Mouse (Mus musculus) regulatory T cell (primary cell): Measurements from ENCODE around the gene Sh3bp1.

ENCODE experiments used
- in situ Hi-C: fragments of 300-600 bp; cut with MboI, MseI; formaldehyde crosslinking; loops from one replicate; pipeline ENCODE4 v1.15.1; 2025; ENCODE audit warnings: high pct_unique_total_duplicates

Sh3bp1 gene

DNA sequence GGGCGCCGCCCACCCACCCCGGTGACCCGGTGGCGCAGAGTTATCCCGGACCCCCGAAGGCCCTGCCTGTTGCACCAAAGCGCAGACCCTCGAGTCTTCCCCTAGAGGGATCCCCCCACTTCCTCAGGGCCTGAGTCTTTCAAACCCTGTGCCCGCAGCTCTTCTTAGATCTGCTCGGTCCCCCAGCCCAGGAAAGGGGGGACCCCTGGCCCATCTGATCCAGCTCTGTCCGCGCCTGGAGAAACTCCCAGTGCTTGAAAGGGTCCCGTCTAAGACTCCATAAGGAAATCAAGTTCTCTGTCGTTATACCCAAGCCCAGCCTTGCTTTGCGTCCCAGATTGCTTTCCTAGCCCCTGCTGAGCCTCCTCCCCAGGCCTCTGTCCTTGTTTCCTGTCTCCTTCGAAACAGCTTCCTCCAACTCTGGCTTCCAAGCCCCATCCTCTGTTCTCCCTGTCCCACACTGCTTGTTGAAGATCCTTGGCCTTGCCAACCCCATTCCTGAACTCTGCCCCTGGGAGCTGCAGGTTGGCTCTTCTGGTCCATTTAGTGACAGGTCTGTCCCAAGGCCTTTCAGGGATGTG, 21.7 kb upstream of the Sh3bp1 start:
- in situ Hi-C loops = loop anchor here (25.0 kb wide), 1 partner anchor 1091 kb away; no protein-coding TSS in a partner anchor

DNA sequence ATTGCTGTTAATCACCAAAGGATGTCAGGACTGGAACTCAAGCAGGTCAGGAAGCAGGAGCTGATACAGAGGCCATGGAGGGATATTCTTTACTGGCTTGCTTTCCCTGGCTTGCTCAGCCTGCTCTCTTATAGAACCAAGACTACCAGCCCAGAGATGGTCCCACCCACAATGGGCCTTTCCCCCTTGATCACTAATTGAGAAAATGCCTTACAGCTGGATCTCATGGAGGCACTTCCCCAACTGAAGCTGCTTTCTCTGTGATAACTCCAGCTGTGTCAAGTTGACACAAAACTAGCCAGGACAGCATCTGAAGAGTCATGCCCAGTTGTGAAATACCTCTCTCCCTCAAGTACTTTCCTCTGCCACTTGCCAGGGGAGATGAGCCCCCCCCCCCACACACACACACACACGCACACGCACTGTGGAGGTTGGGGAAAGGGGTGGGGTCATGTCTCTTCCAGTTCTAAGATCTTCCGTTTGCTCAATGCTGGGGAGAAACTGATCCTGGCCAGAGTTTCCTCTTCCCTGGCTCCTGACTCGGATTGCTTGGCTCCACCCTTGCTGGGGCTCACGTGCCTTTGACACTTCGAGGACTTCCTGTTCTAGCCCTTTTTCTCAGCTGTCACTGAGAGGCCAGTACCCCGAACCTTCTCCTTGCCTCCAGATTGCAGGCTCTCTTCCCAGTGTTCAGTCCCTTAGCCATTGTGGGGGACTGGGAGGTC, 20.6 kb upstream of the Sh3bp1 start:
- in situ Hi-C loops = loop anchor here (25.0 kb wide), 1 partner anchor 1092 kb away; no protein-coding TSS in a partner anchor

DNA sequence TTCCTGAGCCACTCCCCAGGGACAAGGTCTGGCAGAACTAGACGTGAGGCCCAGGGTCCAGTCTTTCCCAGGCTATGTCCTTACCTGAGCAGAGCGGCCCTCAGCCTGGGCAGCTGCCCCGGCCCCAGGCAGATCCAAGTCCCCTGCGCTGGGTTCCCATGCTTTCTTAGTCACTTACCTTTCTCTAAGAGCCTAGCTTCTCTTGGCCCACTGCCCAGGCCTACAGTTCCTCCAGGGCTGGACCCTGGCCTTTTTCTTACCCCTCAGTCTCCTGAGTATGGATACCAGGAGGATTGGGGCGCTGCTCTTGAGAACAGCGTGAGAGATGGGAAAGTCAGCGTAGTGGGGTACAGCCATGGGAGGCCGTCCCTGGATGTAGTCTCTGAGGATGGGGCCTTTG, 19.1 kb upstream of the Sh3bp1 start:
- in situ Hi-C loops = loop anchor here (25.0 kb wide), 1 partner anchor 1093 kb away; no protein-coding TSS in a partner anchor

DNA sequence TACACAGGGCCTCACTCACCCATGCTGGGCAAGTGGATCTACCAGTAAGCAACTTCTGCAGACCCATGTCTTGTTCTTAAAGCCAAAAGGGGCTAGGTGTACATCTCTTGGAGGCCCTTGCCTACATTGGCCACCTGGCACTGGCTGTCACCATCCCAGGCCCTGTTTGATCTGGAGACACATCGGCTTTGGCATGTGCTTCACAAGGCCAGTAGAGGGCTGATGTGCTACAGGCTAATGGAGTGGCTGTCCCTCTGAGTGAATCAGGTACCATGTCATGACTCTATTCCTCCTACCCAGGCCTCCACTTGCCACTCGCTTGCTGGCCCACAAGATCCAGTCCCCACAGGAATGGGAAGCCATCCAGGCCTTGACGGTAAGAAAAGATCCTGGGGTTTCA, 17.7 kb upstream of the Sh3bp1 start:
- in situ Hi-C loops = loop anchor here (25.0 kb wide), 1 partner anchor 1095 kb away; no protein-coding TSS in a partner anchor

DNA sequence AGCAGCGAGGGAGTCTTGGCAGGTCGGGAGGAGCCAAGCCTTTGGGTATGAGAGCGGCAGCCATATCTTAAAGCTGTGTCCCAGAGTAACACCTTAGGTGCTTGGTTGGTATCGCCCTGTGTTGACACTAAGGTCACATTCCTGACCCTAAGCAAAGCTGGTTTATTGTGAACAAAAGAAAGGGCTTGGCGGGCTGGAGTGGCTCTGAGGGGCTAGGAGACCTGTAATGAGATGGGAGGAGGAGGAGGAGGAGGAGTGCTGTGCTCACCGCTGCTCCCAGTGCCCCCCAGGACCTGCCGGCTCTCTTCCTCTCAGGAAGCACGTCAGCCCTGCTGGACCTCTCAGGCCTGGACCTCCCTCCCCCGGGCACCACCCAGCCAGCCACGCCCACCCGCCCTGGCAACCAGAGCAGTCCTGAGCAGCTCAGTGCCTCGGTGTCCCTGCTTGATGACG, 10.1 kb upstream of the Sh3bp1 start:
- in situ Hi-C loops = loop anchor here (25.0 kb wide), 1 partner anchor 1102 kb away; no protein-coding TSS in a partner anchor

DNA sequence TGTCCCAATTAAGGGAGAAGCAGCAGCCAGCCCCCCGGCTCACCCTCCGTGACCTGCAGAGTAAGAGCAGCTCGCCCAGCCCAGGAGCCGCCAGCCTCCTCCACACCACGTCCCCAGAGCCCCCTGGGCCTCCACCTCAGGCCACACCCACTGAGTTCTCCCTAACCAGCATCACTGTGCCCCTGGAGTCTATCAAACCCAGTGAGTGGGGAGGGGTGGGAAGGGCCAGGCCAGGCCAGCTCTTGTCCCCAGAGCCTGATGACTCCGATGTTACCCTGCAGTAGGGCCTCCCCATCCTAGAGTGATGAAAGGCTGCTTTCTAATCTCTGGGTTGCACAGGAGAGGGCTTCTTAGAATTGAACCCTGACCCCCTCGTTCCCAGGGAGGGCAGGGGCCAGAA, 7.1 kb upstream of the Sh3bp1 start:
- in situ Hi-C loops = loop anchor here (25.0 kb wide), 1 partner anchor 1105 kb away; no protein-coding TSS in a partner anchor

DNA sequence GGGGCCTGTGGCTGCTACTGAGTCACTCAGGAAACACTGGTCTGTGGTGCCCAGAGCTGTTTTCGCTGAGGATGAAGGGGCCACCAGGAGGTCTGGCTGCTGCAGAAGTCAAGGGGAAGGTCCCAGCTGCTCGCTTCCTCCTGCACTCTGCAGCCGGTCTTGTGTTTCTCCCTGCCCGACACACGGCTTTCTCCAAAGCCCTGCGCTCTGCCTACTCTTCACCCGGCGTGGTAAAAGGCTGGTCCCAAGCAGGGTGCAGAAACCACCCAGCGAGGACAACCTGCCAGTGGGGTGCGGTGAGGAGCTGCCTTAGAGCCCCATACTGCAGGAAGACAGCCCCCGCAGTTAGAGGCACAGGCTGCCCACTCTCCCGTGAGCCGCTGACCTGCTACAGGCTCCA, 4.8 kb upstream of the Sh3bp1 start:
- in situ Hi-C loops = loop anchor here (25.0 kb wide), 1 partner anchor 1107 kb away; no protein-coding TSS in a partner anchor

DNA sequence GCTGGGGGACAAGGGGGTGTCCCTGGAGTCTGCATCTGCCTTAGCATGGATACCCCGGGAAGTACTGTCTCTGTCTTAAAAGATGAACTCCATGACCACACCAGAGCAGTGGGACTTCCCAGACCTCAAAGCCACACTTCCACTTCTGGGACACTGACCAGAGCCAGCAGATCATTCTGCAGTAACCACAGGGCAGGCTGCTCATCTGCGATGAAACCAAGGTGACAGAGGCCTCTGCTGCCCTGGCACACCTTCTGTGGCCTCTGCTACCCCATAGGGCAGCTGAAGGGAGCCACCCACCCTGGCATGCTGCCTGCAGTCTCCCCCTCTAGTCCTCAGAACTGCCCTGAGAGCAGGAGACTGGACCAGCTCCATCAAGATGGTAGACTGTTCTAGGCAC, 3.8 kb upstream of the Sh3bp1 start:
- in situ Hi-C loops = loop anchor here (25.0 kb wide), 1 partner anchor 1108 kb away; no protein-coding TSS in a partner anchor

DNA sequence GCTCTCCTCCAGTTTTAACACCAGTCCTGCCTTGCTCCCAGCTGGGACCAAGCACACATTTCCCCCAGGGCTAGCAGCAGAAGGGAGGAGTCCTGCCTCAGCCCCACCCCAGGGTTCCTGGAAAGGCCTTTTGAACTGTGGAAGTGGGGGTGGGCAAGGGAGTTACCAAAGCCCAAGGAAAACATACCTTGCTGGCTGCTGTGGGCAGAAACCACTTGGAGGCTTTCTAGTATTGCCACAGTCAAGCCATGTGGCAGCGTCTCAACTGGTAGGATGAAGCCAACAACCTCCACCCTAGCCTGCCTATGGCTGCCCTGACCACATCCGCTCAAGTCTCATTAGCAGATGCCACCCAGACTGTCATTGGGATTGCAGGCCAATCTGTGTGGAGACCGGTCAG, 3.4 kb upstream of the Sh3bp1 start:
- in situ Hi-C loops = loop anchor here (25.0 kb wide), 1 partner anchor 1109 kb away; no protein-coding TSS in a partner anchor

DNA sequence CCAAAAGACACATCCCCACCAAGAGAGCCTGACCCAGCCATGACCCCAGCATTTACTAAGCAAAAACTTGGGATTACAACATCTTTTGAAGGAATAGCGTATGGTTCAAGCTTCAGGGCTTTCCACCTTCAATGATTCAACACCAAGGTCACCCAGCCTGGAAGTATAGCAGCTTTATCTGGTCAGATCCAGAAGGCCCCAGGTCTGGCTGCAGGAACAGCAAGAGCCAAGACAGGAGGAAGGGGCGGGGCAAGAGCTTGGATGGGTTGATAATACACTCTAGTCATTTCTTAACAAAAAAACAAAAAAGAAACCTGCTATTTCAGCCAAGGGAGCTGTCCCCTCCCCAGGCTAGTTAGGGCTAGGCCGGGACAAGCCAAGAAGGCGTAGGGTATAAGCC, 2.1 kb upstream of the Sh3bp1 start:
- in situ Hi-C loops = loop anchor here (25.0 kb wide), 1 partner anchor 1110 kb away; no protein-coding TSS in a partner anchor

DNA sequence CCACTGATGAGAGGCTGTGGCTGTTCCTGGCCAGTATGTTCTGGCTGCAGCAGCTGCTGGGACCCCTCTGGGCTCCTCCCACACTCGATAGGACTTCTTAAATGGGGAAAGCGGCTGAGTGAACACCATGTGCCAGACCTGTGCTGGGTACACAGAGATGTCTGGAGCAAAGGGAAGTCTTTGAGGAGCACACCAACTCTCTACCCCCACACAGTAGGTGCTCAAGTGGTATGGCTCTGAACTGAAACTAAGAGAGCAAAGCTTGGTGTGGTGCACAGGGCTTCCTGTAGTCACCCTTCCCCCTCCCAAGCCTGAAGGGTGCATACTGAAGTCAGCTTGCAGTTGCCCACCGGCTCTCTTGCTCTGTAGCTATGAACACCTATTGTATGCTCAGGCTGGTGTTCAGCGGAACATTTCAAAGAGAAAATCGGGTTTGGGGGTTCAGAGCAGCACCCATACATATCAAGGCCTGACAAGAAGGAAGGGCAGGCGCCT, 1.0 kb upstream of the Sh3bp1 start:
- in situ Hi-C loops = loop anchor here (25.0 kb wide), 1 partner anchor 1111 kb away; no protein-coding TSS in a partner anchor

DNA sequence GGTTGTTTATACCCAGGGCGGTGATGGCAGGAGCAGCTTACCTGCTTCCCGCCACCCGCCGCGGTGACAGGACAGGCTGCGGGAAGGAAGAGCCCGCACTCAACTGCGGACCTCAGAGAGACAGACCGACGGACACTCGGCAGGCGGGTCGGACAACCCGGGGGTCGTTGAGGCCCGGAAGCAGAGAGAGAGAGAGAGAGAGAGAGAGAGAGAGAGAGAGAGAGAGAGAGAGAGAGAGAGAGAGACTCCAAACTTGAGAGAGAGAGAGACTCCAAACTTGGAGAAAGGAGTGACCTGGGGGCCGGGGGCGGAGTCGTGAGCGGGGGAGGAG, 194 bp upstream of the Sh3bp1 start, which contains the start of gene Gm49510:
Gene Gm49510 (plus strand): TSS at position 259 of the 331 bp plus-strand sequence.
- in situ Hi-C loops = loop anchor here (25.0 kb wide), 1 partner anchor 1112 kb away; no protein-coding TSS in a partner anchor

DNA sequence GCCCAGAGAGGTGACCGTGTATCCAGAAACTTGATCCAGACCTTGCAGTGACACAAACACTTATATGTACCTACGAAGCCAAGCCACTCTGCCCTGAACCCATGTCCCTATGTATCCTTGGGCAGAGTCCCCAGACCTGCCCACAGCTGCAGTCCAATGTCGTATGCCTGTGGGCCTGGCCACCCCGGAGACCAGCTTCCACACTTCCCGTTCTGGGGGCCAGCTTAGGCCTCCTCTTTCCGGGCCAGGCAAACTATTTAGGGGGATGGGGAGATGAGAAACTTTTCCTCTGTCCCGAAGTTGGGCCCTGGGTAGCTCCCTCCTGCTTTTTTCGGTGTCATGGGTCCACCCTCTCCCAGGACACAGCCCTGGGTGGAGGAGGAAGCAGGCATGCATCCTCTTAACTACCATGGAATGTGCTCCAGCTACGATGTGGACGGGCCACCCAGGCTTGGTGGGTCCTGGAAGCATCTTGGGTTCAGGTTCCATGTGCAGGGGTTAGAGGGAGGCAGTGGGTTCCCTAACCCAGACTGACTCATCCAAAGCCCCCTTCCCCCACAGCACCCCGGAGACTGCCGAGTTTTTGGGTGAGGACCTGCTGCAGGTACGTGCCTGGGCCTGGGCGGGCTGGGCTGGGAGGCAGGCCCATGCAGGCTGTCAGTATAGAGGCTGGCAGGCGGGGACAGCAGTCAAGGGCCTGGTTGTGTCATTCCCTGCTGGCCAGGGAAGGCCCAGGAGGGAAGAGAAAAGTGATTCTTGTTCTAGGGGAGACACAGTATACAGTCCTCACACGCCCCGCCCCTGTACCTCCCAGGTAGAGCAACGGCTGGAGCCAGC, 1.2 kb downstream of the Sh3bp1 start:
- in situ Hi-C loops = no loop called here

DNA sequence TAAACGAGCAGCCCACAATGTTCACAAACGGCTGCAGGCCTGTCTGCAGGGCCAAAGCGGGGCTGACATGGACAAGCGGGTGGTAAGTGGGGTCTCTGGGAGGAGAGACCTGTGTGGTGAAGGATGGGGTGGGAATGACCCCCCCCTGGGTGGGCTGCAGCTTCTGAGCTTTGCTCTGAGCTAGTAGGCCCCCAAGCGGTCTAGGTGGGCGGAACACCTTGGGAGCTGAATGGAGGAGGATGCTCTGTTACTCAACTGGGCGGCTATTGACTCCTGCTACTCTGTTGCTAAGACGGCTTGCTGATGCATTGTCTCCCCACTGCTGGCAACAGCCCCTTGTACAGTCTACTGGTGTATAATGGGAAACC, 1.8 kb downstream of the Sh3bp1 start:
- in situ Hi-C loops = no loop called here

DNA sequence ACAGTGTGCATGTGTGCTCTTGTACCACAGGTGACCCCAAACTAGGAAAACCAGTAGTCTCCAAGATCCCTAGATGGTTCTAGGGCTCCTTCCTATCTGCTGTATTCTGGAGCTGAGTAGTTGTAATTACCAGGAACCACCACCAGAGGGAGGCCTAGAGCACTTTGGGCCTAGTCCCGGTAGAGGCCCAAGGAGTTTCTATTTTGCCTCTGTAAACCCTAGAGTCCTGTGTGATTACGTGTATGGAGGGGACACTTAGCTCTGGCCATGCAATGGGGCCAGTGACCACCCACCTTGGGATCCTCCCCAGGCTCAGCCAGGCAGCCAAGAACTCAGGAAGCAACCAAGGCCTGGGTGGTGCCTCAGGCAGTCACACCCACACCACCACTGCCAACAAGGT, 3.7 kb downstream of the Sh3bp1 start:
- in situ Hi-C loops = no loop called here

DNA sequence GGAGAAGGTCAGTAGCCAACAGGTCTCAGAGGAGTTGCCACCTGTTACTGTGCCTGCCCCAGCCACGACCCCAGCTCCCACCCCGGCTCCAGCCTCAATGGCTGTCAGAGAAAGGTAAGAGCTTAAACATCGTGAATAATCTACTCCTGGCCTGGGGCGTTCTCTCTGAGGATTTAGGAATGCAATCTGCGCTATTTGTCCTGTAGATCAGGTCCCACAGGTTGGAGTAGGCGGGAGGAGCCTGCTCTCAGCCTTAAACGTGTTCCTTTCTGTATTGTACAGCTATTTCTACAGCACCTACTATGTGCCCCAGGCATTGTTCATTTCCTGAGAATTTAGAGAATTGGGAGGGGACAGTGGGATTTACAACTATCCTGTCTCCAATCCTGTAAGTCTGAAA, 8.8 kb downstream of the Sh3bp1 start:
- in situ Hi-C loops = no loop called here

DNA sequence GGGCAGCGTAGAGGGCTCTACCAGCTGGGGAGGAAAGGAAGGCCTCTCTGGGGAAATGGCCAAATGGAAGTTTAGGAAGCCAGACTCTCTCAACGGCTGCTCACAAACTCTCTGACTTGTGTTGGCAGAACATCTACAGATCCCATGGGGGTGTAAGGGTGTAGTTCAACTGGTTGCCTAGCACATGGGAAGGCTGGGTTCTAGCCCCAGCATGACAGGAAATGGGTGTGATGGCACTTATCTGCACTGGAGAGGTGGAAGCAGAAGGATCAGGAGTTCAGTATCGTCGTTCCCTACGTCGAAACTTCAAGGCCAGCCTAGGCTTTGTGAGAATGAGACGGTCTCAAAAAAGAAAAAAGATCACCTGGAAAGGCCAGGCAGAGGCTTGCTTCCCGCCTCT, 9.4 kb downstream of the Sh3bp1 start:
- in situ Hi-C loops = no loop called here

DNA sequence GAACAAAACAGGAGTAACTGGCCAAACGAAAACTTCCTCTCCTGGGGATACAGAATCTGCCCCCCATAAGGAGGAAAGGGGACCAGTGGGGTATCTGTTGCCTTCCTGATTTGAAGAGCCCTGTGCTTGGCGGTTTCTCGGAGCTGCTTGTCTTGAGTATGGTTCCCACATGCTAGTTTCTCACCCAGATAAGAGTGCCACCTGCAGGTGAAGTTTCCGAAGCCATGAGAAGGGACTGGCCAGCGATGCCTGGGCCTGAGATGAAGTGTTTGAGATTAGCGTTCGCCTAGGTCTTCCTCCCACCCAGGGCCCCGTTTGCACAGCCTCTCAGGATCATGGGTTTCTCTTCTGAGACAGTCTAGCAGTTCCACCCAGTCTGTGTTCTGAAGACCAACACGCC, 12.5 kb downstream of the Sh3bp1 start:
- in situ Hi-C loops = no loop called here

DNA sequence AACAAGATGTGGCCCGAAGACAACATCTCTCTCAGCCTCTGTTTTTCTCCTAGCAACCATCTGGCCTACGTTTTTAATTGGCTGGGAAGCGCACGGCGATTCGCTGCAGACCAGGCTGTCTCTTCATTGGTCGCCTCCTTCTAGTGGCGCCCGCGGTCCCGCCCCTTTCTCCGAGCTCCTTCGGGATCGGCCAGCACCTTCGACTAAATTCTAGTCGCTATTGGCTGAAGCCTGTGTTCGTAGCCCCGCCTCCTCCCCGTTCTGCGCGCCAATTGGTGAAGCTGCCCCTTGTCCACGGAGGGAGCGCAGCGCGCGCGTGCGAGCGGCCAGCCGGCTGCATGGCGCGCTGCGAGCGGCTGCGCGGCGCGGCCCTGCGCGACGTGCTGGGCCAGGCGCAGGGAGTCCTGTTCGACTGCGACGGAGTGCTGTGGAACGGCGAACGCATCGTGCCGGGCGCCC, 14.1 kb downstream of the Sh3bp1 start, which contains the start of gene Pdxp:
Gene Pdxp (plus strand): TSS at position 288 of the 459 bp plus-strand sequence.
- in situ Hi-C loops = no loop called here

DNA sequence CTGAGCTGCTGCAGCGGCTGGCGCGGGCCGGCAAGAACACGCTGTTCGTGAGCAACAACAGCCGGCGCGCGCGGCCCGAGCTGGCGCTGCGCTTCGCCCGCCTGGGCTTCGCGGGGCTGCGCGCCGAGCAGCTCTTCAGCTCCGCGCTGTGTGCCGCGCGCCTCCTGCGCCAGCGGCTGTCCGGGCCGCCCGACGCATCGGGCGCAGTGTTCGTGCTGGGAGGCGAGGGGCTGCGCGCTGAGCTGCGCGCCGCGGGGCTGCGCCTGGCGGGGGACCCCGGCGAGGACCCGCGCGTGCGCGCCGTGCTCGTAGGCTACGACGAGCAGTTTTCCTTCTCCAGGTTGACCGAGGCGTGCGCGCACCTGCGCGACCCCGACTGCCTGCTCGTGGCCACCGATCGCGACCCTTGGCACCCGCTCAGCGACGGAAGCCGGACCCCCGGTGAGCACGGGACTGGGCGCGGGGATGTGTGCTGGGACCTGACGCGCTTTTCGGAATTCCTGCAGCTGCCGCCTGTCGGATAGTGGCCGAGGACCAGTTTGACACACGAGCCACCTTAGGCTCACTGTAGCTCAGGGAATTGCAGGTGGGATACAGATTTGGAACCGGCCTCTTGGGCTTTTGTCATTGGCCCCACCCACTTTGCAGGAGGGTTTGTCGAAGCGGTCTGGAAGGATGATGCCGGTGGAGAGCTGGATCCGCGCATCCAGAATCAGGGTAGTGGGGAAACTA, 14.7 kb downstream of the Sh3bp1 start:
- in situ Hi-C loops = no loop called here
